ENCODE assay signal across 8 mouse cellular contexts in genomic region chr2:142334441-142335102, GRCm38 (mm10).
DNase-seq lines count a peak whose midpoint lies in the region; ATAC-seq and TF ChIP-seq lines count a peak whose summit lies in the region.

No protein-coding gene starts in this region.

- no peak overlapping the region for H3K9ac ChIP-seq in hindbrain, embryonic 14.5 days
- H3K9ac ChIP-seq in midbrain, embryonic 13.5 days (replicated peaks): no peak overlapping the region; the same call in 1 of the 2 replicates

- no peak overlapping the region for H3K4me3 ChIP-seq in cortical plate, adult 2 months (ENCODE audit: insufficient read depth, low read length)
- no peak overlapping the region for H3K4me3 ChIP-seq in hindbrain, embryonic 14.5 days (replicated peaks; ENCODE audit: low read length)
- H3K4me3 ChIP-seq in midbrain, embryonic 13.5 days (replicated peaks): no peak overlapping the region

- peak overlapping the region; percentile 89 for H3K27ac ChIP-seq in cortical plate, adult 2 months (ENCODE audit: insufficient read depth, low read length)
- peak overlapping the region; percentile 57 for H3K27ac ChIP-seq in hindbrain, embryonic 14.5 days
- peak overlapping the region; percentile 77 for H3K27ac ChIP-seq in midbrain, embryonic 13.5 days

- H3K4me2 ChIP-seq in hindbrain, embryonic 14.5 days (replicated peaks): peak overlapping the region; percentile 33
- H3K4me2 ChIP-seq in midbrain, embryonic 13.5 days (replicated peaks): peak overlapping the region; percentile 38

- 6% methylated on average over 7 of the region's 7 CpGs for WGBS in hindbrain, embryonic 14.5 days
- 2% methylated on average over 7 of the region's 7 CpGs for WGBS in midbrain, embryonic 13.5 days

- H3K27me3 ChIP-seq in hindbrain, embryonic 14.5 days (ENCODE audit: control insufficient read depth, insufficient read depth, low read length): no peaks in the 10 kb centered on the region
- H3K27me3 ChIP-seq in midbrain, embryonic 13.5 days: no peaks in the 10 kb centered on the region

- no peak for TF ChIP-seq CTCF in cortical plate, adult 2 months (IDR thresholded peaks at IDR 0.05; ENCODE audit: extremely low read depth, insufficient read depth, low read length)

- peak; percentile 71 to 82 for DNase-seq in cerebellum, postnatal 10 days
- DNase-seq in cerebellum, adult 9-11 months: no peak
- peak; percentile 71 for DNase-seq in hindbrain, embryonic 14.5 days (ENCODE audit: low spot score)
- DNase-seq in thymus, postnatal 14 days: no peak
- no peak for DNase-seq in cerebellum, adult 11 months
- no peak for DNase-seq in urinary bladder, adult 2 months (ENCODE audit: low spot score)

- H3K36me3 ChIP-seq in hindbrain, embryonic 14.5 days (replicated peaks; ENCODE audit: control insufficient read depth, insufficient read depth): no peaks in the 10 kb centered on the region
- no peaks in the 10 kb centered on the region for H3K36me3 ChIP-seq in midbrain, embryonic 13.5 days

- no peak for TF ChIP-seq POLR2A in cortical plate, adult 2 months (IDR thresholded peaks at IDR 0.05; ENCODE audit: extremely low read depth, insufficient read depth, low read length)

- no peaks in the 10 kb centered on the region for H3K9me3 ChIP-seq in hindbrain, embryonic 14.5 days (ENCODE audit: control insufficient read depth, low read length)
- H3K9me3 ChIP-seq in midbrain, embryonic 13.5 days: no peaks in the 10 kb centered on the region

- ATAC-seq in hindbrain, embryonic 14.5 days (ENCODE audit: low FRiP score): peak; percentile 87
- peak; percentile 93 for ATAC-seq in midbrain, embryonic 13.5 days

- H3K4me1 ChIP-seq in cortical plate, adult 2 months (ENCODE audit: control insufficient read depth, insufficient read depth, low read length): peaks cover 3% of the 10 kb centered on the region; the same call in 1 of the 2 replicates
- peaks cover 12% of the 10 kb centered on the region; the same call in 1 of the 2 replicates for H3K4me1 ChIP-seq in hindbrain, embryonic 14.5 days (replicated peaks; ENCODE audit: control insufficient read depth, insufficient read depth, low read length)
- H3K4me1 ChIP-seq in midbrain, embryonic 13.5 days (replicated peaks): peaks cover 27% of the 10 kb centered on the region

Comparison
In these comparisons a context has a peak if more than half of its experiments do, and no peak if none do; other contexts are left out.
1. DNase-seq: peak in cerebellum, postnatal 10 days (2 of 2) and hindbrain, embryonic 14.5 days (single experiment); none in cerebellum, adult 9-11 months (single experiment), thymus, postnatal 14 days (single experiment), cerebellum, adult 11 months (single experiment) and urinary bladder, adult 2 months (single experiment).
2. Peak in every context shown above with its lines, with median percentiles within 50 percentile points of each other: H3K27ac ChIP-seq.